Mouse (Mus musculus) E14TG2a.4 (cell line): Measurements from ENCODE around the gene Thada.

Experiments used
- H3K27me3 ChIP-seq: 2 replicates; pipeline ENCODE4 v1.6.1; 2014; ENCODE audit warnings: low read length, control low read depth; ENCODE audit not compliant: insufficient read depth
- H3K36me3 ChIP-seq: 2 replicates; pipeline ENCODE4 v1.6.1; 2014; ENCODE audit warnings: low read length, control low read depth; ENCODE audit not compliant: insufficient read depth
- H3K4me1 ChIP-seq: replicated peaks from 2 replicates; pipeline ENCODE4 v1.6.1; 2014; ENCODE audit warnings: low read depth, low read length, control low read depth
- H3K4me3 ChIP-seq: replicated peaks from 2 replicates; pipeline ENCODE4 v1.5.1; 2014; ENCODE audit warnings: mild to moderate bottlenecking, low read length
- H3K9me3 ChIP-seq: 2 replicates; pipeline ENCODE4 v1.6.1; 2014; ENCODE audit warnings: low read length, control low read depth
- CTCF ChIP-seq: conservative IDR thresholded peaks from 2 replicates; pipeline ENCODE4 v1.5.1; 2014; ENCODE audit warnings: low read length
- NANOG ChIP-seq: IDR thresholded peaks from 2 replicates; pipeline ENCODE4 v1.6.1; 2014; ENCODE audit warnings: borderline replicate concordance, low read length, mixed read lengths
- POU5F1 ChIP-seq: IDR thresholded peaks from 2 replicates; pipeline ENCODE4 v1.6.1; 2014; ENCODE audit warnings: low read length, borderline replicate concordance

Thada gene

GRCm38 (mm10) chr17:84359810-84360209, 106.2 kb downstream of the Thada start:
- H3K36me3 ChIP-seq: peaks cover 39% of the 10 kb centered on the region
- no peaks in the 10 kb centered on the region for H3K9me3 ChIP-seq
- no peak overlapping the region for H3K4me3 ChIP-seq
- no peaks in the 10 kb centered on the region for H3K27me3 ChIP-seq
- peaks cover 69% of the 10 kb centered on the region for H3K4me1 ChIP-seq
- TF ChIP-seq POU5F1 (no peak), NANOG (no peak), CTCF (no peak)

- H3K36me3 ChIP-seq: peaks cover 40% of the 10 kb centered on the region
- H3K4me1 ChIP-seq: peaks cover 69% of the 10 kb centered on the region
These were observed 106.9 kb downstream of the Thada start for GRCm38 (mm10) chr17:84358951-84359644.

GRCm38 (mm10) chr17:84357776-84358175, 108.2 kb downstream of the Thada start:
- TF ChIP-seq POU5F1 (no peak), CTCF (no peak), NANOG (no peak)
- peaks cover 69% of the 10 kb centered on the region for H3K4me1 ChIP-seq
- no peak overlapping the region for H3K4me3 ChIP-seq
- peaks cover 44% of the 10 kb centered on the region for H3K36me3 ChIP-seq
- H3K27me3 ChIP-seq: no peaks in the 10 kb centered on the region
- no peaks in the 10 kb centered on the region for H3K9me3 ChIP-seq

More at GRCm38 (mm10) chr17:84358951-84359644, 106.9 kb downstream of the Thada start:
- H3K27me3 ChIP-seq: no peaks in the 10 kb centered on the region
- no peak overlapping the region for H3K4me3 ChIP-seq
- no peaks in the 10 kb centered on the region for H3K9me3 ChIP-seq
- TF ChIP-seq CTCF (peak; percentile 22), NANOG (no peak), POU5F1 (no peak)

GRCm38 (mm10) chr17:84356056-84356887, 109.7 kb downstream of the Thada start:
- H3K36me3 ChIP-seq: peaks cover 34% of the 10 kb centered on the region
- H3K27me3 ChIP-seq: no peaks in the 10 kb centered on the region
- H3K4me1 ChIP-seq: peaks cover 68% of the 10 kb centered on the region
- H3K9me3 ChIP-seq: no peaks in the 10 kb centered on the region
- TF ChIP-seq POU5F1: no peak
- TF ChIP-seq CTCF: no peak
- no peak for TF ChIP-seq NANOG
- no peak overlapping the region for H3K4me3 ChIP-seq

GRCm38 (mm10) chr17:84355006-84355405, 111.0 kb downstream of the Thada start:
- Histone ChIP-seq H3K4me3 (peak overlapping the region; percentile 53), H3K4me1 (peaks cover 75% of the 10 kb centered on the region), H3K27me3 (no peaks in the 10 kb centered on the region), H3K36me3 (peaks cover 34% of the 10 kb centered on the region), H3K9me3 (no peaks in the 10 kb centered on the region)
- TF ChIP-seq CTCF: no peak
- peak; percentile 100 for TF ChIP-seq NANOG

- Histone ChIP-seq H3K4me1 (peaks cover 84% of the 10 kb centered on the region), H3K27me3 (peaks cover 3% of the 10 kb centered on the region; the same call in 1 of the 2 replicates), H3K36me3 (peaks cover 37% of the 10 kb centered on the region), H3K9me3 (no peaks in the 10 kb centered on the region), H3K4me3 (peak overlapping the region; percentile 53; the same call in 1 of the 2 replicates)
- TF ChIP-seq NANOG (no peak), POU5F1 (no peak), CTCF (no peak)
These were observed 112.1 kb downstream of the Thada start for GRCm38 (mm10) chr17:84353902-84354311.

- H3K36me3 ChIP-seq: peaks cover 39% of the 10 kb centered on the region
- H3K27me3 ChIP-seq: peaks cover 7% of the 10 kb centered on the region
- H3K9me3 ChIP-seq: no peaks in the 10 kb centered on the region
- TF ChIP-seq POU5F1 (no peak), NANOG (no peak), CTCF (no peak)
- H3K4me1 ChIP-seq: peaks cover 86% of the 10 kb centered on the region
- 0 out of 2 replicates have a peak overlapping the region, but pooled peaks have one; percentile 2 for H3K4me3 ChIP-seq
These were observed 112.6 kb downstream of the Thada start for GRCm38 (mm10) chr17:84353224-84353901.

- H3K4me1 ChIP-seq: peaks cover 81% of the 10 kb centered on the region
- H3K36me3 ChIP-seq: peaks cover 39% of the 10 kb centered on the region
- 0 out of 2 replicates have a peak overlapping the region, but pooled peaks have one; percentile 2 for H3K4me3 ChIP-seq
- no peaks in the 10 kb centered on the region for H3K9me3 ChIP-seq
- H3K27me3 ChIP-seq: peaks cover 9% of the 10 kb centered on the region
- no peak for TF ChIP-seq CTCF
- TF ChIP-seq NANOG: no peak
- TF ChIP-seq POU5F1: no peak
These were observed 113.2 kb downstream of the Thada start for GRCm38 (mm10) chr17:84352790-84353154.
